Mouse (Mus musculus): ENCODE measurements around the gene Alkal2. TPM values are rescaled to one million over a fixed set of nuclear protein-coding genes. Genes with fewer than 3 reads are reported as not detected.

Gene Alkal2
- polyA plus RNA-seq (2014; fragmentation: Nextera tagmentation; extraction: Ambion mirVana) = 3.4 and 5.0 TPM in 2 replicates

DNA sequence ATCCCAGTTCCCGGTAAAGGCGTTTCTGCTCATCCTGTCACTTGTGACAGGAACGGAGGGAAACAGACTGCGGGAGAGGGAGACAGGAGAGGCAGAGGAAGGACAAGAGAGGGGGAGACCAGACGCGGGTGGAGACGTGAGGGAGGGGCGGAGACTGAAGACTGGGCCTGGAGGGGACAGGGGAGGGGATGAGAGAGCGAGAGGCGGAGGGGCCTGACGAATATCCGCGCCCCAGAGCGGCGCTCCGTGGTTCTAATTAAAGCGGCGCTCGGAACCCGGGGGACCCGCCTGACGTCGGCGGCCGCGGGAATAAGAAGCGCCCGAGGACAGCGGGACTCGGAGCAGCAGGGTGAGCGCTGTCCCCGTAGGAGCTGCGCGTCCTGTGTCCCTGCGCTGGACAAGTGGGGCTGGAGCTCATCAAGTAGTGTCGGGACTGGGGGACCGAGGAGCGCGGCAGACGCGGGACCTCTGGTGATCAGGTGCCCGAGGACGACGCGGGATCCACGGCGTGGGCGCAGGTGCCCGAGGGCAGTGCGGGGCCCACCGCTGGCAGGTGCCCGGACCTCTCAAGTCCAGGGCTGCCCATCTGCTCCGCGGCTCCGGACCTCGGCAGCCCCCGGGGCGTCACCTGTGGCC is at the start of gene Alkal2:
Gene Alkal2, plus strand, starts transcription at position 337 of the 636 bp plus-strand sequence.
- peak within 1 kb of the TSS; percentile 97 for H3K4me2 ChIP-seq (ENCODE audit: low read depth, low read length, severe bottlenecking)
- DNase-seq (ENCODE audit: low spot score) (peak; percentile 69), ATAC-seq (replicated peaks; ENCODE audit: low FRiP score) (peak; percentile 73)
- H3K36me3 ChIP-seq (ENCODE audit: control insufficient read depth, insufficient read depth, low read length) = no peaks in the 10 kb centered on the region
- H3K27ac ChIP-seq (ENCODE audit: low read depth, low read length) = no peak within 1 kb of the TSS
- 1% methylated on average over 58 of the region's 58 CpGs for WGBS
- peak within 1 kb of the TSS; percentile 49 for H3K4me3 ChIP-seq (ENCODE audit: low read depth, low read length)
- no peaks in the 10 kb centered on the region for H3K9me3 ChIP-seq (ENCODE audit: control insufficient read depth, low read length)
- H3K4me1 ChIP-seq (replicated peaks; ENCODE audit: control insufficient read depth, insufficient read depth, low read length) = peaks cover 6% of the 10 kb centered on the region; the same call in 1 of the 2 replicates
- peak within 1 kb of the TSS; percentile 43 for H3K9ac ChIP-seq (ENCODE audit: low read length)
- peaks cover 41% of the 10 kb centered on the region for H3K27me3 ChIP-seq (ENCODE audit: control insufficient read depth, insufficient read depth, low read length)

- Histone ChIP-seq H3K9me3 (ENCODE audit: control insufficient read depth, low read length) (no peaks in the 10 kb centered on the region), H3K9ac (ENCODE audit: low read length) (no peak overlapping the region), H3K4me3 (ENCODE audit: low read depth, low read length) (no peak overlapping the region), H3K4me1 (replicated peaks; ENCODE audit: control insufficient read depth, insufficient read depth, low read length) (no peaks in the 10 kb centered on the region), H3K36me3 (ENCODE audit: control insufficient read depth, insufficient read depth, low read length) (no peaks in the 10 kb centered on the region), H3K4me2 (ENCODE audit: low read depth, low read length, severe bottlenecking) (no peak overlapping the region), H3K27me3 (ENCODE audit: control insufficient read depth, insufficient read depth, low read length) (no peaks in the 10 kb centered on the region), H3K27ac (ENCODE audit: low read depth, low read length) (no peak overlapping the region)
- DNase-seq (ENCODE audit: low spot score) (no peak), ATAC-seq (replicated peaks; ENCODE audit: low FRiP score) (no peak)
- 75% methylated on average over 1 of the region's 1 CpGs for WGBS
These were observed 35.6 kb upstream of the Alkal2 start for GRCm38 (mm10) chr12:30848521-30848920.

GRCm38 (mm10) chr12:30850902-30851301 is 33.2 kb upstream of the Alkal2 start:
- H3K9ac ChIP-seq (ENCODE audit: low read length) = no peak overlapping the region
- H3K27ac ChIP-seq (ENCODE audit: low read depth, low read length) = no peak overlapping the region
- WGBS = 54% methylated on average over 2 of the region's 2 CpGs
- no peaks in the 10 kb centered on the region for H3K4me1 ChIP-seq (replicated peaks; ENCODE audit: control insufficient read depth, insufficient read depth, low read length)
- H3K4me3 ChIP-seq (ENCODE audit: low read depth, low read length) = no peak overlapping the region
- H3K27me3 ChIP-seq (ENCODE audit: control insufficient read depth, insufficient read depth, low read length) = no peaks in the 10 kb centered on the region
- H3K36me3 ChIP-seq (ENCODE audit: control insufficient read depth, insufficient read depth, low read length) = no peaks in the 10 kb centered on the region
- no peak overlapping the region for H3K4me2 ChIP-seq (ENCODE audit: low read depth, low read length, severe bottlenecking)
- no peaks in the 10 kb centered on the region for H3K9me3 ChIP-seq (ENCODE audit: control insufficient read depth, low read length)
- DNase-seq (ENCODE audit: low spot score) (no peak), ATAC-seq (replicated peaks; ENCODE audit: low FRiP score) (no peak)

- no peak overlapping the region for H3K4me3 ChIP-seq (ENCODE audit: low read depth, low read length)
- no peak overlapping the region for H3K9ac ChIP-seq (ENCODE audit: low read length)
- no peaks in the 10 kb centered on the region for H3K4me1 ChIP-seq (replicated peaks; ENCODE audit: control insufficient read depth, insufficient read depth, low read length)
- WGBS = 91% methylated on average over 6 of the region's 6 CpGs
- DNase-seq (ENCODE audit: low spot score) (no peak), ATAC-seq (replicated peaks; ENCODE audit: low FRiP score) (no peak)
- no peaks in the 10 kb centered on the region for H3K27me3 ChIP-seq (ENCODE audit: control insufficient read depth, insufficient read depth, low read length)
- H3K27ac ChIP-seq (ENCODE audit: low read depth, low read length) = no peak overlapping the region
- no peaks in the 10 kb centered on the region for H3K36me3 ChIP-seq (ENCODE audit: control insufficient read depth, insufficient read depth, low read length)
- H3K4me2 ChIP-seq (ENCODE audit: low read depth, low read length, severe bottlenecking) = no peak overlapping the region
- no peaks in the 10 kb centered on the region for H3K9me3 ChIP-seq (ENCODE audit: control insufficient read depth, low read length)
These were observed 32.3 kb upstream of the Alkal2 start for GRCm38 (mm10) chr12:30851871-30852270.

GRCm38 (mm10) chr12:30855442-30856159 is 28.5 kb upstream of the Alkal2 start:
- ATAC-seq (replicated peaks; ENCODE audit: low FRiP score) = no peak

DNA sequence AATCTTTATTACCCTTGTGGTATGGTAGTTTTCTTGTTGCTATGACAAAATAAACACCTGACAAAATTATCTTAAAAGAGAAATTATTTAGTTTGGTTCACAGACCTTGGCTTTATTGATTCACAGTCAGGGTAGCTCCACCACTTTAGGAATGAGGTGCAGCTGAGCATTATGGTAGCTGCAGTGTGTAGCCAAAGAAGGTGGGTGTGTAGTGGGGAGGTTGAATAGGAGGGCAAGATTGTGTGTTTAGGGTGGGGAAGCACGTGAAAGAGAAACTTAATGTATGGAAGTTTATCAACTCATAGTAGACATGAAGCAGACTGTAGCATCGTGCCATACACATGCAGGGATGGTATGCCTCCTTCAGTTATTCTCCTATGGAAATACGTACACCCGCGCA is 27.9 kb upstream of the Alkal2 start:
- Histone ChIP-seq H3K9me3 (ENCODE audit: control insufficient read depth, low read length) (no peaks in the 10 kb centered on the region), H3K4me2 (ENCODE audit: low read depth, low read length, severe bottlenecking) (no peak overlapping the region), H3K9ac (ENCODE audit: low read length) (no peak overlapping the region), H3K36me3 (ENCODE audit: control insufficient read depth, insufficient read depth, low read length) (no peaks in the 10 kb centered on the region), H3K27ac (ENCODE audit: low read depth, low read length) (no peak overlapping the region), H3K27me3 (ENCODE audit: control insufficient read depth, insufficient read depth, low read length) (no peaks in the 10 kb centered on the region), H3K4me3 (ENCODE audit: low read depth, low read length) (no peak overlapping the region), H3K4me1 (replicated peaks; ENCODE audit: control insufficient read depth, insufficient read depth, low read length) (no peaks in the 10 kb centered on the region)
- 91% methylated on average over 5 of the region's 5 CpGs for WGBS
- ATAC-seq (replicated peaks; ENCODE audit: low FRiP score) (no peak), DNase-seq (ENCODE audit: low spot score) (no peak)

More at GRCm38 (mm10) chr12:30855442-30856159, 28.5 kb upstream of the Alkal2 start:
- no peak for DNase-seq (ENCODE audit: low spot score)
- H3K27ac ChIP-seq (ENCODE audit: low read depth, low read length) = no peak overlapping the region
- H3K4me2 ChIP-seq (ENCODE audit: low read depth, low read length, severe bottlenecking) = no peak overlapping the region
- no peaks in the 10 kb centered on the region for H3K27me3 ChIP-seq (ENCODE audit: control insufficient read depth, insufficient read depth, low read length)
- 84% methylated on average over 6 of the region's 6 CpGs for WGBS
- H3K4me3 ChIP-seq (ENCODE audit: low read depth, low read length) = no peak overlapping the region
- no peaks in the 10 kb centered on the region for H3K9me3 ChIP-seq (ENCODE audit: control insufficient read depth, low read length)
- no peaks in the 10 kb centered on the region for H3K36me3 ChIP-seq (ENCODE audit: control insufficient read depth, insufficient read depth, low read length)
- H3K9ac ChIP-seq (ENCODE audit: low read length) = no peak overlapping the region
- no peaks in the 10 kb centered on the region for H3K4me1 ChIP-seq (replicated peaks; ENCODE audit: control insufficient read depth, insufficient read depth, low read length)

DNA sequence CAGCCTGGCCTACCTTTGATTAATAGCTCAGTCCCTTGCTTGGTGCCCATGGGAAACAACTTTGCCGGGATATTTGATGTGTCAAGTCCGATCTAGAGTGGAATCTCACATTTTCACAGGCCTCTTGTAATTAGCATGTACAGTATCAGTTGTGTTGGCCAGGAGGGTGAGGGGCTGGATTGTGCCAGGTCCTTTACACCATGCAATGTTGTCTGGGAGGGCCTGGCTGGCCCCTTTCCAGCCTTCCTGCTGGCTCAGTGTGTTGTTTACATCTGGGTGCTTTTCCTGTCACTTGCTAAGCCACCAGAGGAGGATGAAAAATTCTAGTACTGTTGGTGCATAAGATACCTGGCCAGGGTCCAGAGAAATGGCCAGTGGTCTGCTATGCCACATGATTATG is 19.8 kb upstream of the Alkal2 start:
- ATAC-seq (replicated peaks; ENCODE audit: low FRiP score) (no peak), DNase-seq (ENCODE audit: low spot score) (no peak)
- no peaks in the 10 kb centered on the region for H3K9me3 ChIP-seq (ENCODE audit: control insufficient read depth, low read length)
- H3K4me1 ChIP-seq (replicated peaks; ENCODE audit: control insufficient read depth, insufficient read depth, low read length) = no peaks in the 10 kb centered on the region
- H3K27ac ChIP-seq (ENCODE audit: low read depth, low read length) = no peak overlapping the region
- no peaks in the 10 kb centered on the region for H3K27me3 ChIP-seq (ENCODE audit: control insufficient read depth, insufficient read depth, low read length)
- H3K9ac ChIP-seq (ENCODE audit: low read length) = no peak overlapping the region
- WGBS = 89% methylated on average over 2 of the region's 2 CpGs
- H3K36me3 ChIP-seq (ENCODE audit: control insufficient read depth, insufficient read depth, low read length) = no peaks in the 10 kb centered on the region
- H3K4me2 ChIP-seq (ENCODE audit: low read depth, low read length, severe bottlenecking) = no peak overlapping the region
- no peak overlapping the region for H3K4me3 ChIP-seq (ENCODE audit: low read depth, low read length)

GRCm38 (mm10) chr12:30865781-30866180 is 18.3 kb upstream of the Alkal2 start:
- no peaks in the 10 kb centered on the region for H3K27me3 ChIP-seq (ENCODE audit: control insufficient read depth, insufficient read depth, low read length)
- no peak overlapping the region for H3K4me3 ChIP-seq (ENCODE audit: low read depth, low read length)
- no peaks in the 10 kb centered on the region for H3K9me3 ChIP-seq (ENCODE audit: control insufficient read depth, low read length)
- H3K4me1 ChIP-seq (replicated peaks; ENCODE audit: control insufficient read depth, insufficient read depth, low read length) = no peaks in the 10 kb centered on the region
- no peak overlapping the region for H3K9ac ChIP-seq (ENCODE audit: low read length)
- no peak overlapping the region for H3K27ac ChIP-seq (ENCODE audit: low read depth, low read length)
- 83% methylated on average over 4 of the region's 4 CpGs for WGBS
- ATAC-seq (replicated peaks; ENCODE audit: low FRiP score) (no peak), DNase-seq (ENCODE audit: low spot score) (no peak)
- no peak overlapping the region for H3K4me2 ChIP-seq (ENCODE audit: low read depth, low read length, severe bottlenecking)
- H3K36me3 ChIP-seq (ENCODE audit: control insufficient read depth, insufficient read depth, low read length) = no peaks in the 10 kb centered on the region

All from forebrain, embryonic 11.5 days (tissue).